Mouse (Mus musculus): Measurements from ENCODE around the gene Zic2.
"Not testable (repeated sequence)": the region's sequence is repeated elsewhere in the genome, so short reads cannot be mapped to it uniquely, and the experiment has no call there.

Gene Zic2

GRCm38 (mm10) chr14:122474891-122475556 is at the start of gene Zic2:
Gene Zic2 (plus strand): TSS chr14:122475435.
- DNase-seq (ENCODE audit: low spot score): no peak

DNA sequence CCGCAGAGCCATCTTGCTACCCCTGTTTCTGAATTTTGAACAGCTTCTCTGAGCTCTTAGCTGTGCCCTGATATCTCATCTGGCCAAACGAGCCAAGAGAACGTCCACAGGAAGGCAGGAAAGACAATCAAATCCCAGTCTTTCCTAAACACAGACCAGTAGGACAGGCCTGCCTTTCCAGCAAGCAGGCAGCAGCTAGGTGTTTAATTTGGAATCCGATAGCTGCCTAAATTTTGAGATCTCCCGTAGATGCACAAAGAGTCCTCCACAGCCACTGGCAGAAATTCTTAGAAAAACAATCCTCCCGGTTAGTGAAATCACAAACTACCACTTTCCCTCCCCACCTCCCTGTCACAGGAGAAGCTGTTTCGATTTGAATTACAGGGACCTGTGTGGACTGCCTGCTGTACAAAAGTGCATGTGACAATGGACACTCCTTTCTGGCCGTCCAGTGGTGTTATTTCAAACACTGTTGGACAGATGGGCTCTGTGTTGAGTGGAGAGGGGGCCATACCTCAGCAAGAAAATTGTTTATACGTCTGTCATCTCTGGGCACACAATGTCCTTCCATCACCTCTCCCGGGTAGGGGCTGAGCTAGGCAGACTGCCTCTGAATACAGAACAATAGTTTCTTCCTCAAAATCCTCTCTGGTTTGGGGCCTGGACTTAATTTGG is 48.6 kb upstream of the Zic2 start:
- no peak for DNase-seq (ENCODE audit: low spot score)

DNA sequence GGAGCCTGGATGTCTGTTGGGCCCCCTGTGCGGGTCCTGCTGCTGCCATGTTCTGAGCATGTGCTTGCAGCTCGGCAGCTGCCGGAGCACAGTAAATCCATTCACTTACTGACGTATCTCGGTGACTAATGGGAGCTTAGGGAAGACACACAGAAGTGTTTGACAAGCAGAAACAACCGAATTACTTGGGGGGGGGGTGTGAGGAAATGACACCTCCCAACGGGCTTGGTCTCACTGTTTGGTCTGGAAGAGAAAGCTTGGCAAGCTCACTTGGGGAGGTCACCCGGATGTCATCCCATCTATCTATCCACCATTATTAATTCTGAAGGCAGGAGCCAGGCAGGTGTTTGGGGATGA is 48.1 kb upstream of the Zic2 start:
- no peak for DNase-seq (ENCODE audit: low spot score)

DNA sequence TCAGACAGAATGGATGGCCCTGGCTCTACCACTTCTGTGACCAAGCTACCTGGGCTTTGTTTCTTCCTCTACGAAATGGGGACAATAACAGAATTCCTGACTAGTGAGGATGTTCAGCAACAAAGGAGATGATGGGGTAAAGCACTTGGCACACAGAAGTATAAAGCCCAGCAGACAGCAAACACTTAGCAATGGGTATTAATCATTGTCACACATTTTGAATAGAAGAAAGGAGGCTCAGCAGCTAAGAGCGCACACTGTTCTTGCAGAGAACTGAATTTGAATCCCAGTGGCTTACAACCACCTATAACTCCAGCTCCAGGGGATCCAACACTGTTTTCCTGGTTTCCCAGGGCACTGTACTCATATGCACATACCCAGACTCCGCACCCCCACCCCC is 47.6 kb upstream of the Zic2 start:
- no peak for DNase-seq (ENCODE audit: low spot score)

DNA sequence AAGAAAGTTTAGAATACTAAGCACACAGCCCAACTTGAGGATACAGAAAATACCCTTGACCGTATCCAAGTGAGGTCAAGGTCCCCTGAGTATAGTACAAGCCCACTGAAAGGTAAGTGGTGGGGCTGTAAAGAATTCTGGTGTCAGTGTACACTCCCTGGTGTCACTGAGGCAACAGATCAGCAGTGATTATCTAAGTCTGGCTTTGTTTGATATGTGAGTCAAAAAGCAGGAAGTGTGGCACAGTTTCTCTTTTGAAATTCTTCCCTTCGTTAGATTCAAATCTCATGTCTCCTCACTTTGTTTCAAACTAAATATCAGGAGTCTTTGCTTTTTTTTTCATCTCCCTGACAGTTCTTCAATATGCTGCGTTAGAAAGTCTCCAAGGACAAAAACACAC is 42.7 kb upstream of the Zic2 start:
- DNase-seq (ENCODE audit: low spot score): no peak

DNA sequence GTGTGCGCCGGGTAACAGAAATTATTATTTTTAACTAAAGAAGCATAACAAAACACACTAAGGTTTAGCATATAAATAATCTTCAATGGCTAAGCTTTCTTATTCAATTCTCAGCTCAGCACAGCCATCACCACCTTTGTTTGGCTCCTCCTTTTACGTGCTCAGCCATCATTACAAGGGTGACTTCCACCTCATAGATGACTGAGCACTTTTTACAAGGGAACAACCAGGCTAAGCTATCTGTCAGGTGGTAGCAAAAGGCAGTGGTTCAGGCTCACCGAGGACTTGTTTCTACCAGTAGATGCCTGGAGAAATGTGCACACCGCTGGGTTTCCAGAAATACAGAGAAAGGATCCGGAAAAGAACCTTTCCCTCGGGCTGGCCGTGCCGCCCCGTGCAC is 41.2 kb upstream of the Zic2 start:
- no peak for DNase-seq (ENCODE audit: low spot score)

GRCm38 (mm10) chr14:122436850-122437249 is 38.4 kb upstream of the Zic2 start:
- no peak for DNase-seq (ENCODE audit: low spot score)

DNA sequence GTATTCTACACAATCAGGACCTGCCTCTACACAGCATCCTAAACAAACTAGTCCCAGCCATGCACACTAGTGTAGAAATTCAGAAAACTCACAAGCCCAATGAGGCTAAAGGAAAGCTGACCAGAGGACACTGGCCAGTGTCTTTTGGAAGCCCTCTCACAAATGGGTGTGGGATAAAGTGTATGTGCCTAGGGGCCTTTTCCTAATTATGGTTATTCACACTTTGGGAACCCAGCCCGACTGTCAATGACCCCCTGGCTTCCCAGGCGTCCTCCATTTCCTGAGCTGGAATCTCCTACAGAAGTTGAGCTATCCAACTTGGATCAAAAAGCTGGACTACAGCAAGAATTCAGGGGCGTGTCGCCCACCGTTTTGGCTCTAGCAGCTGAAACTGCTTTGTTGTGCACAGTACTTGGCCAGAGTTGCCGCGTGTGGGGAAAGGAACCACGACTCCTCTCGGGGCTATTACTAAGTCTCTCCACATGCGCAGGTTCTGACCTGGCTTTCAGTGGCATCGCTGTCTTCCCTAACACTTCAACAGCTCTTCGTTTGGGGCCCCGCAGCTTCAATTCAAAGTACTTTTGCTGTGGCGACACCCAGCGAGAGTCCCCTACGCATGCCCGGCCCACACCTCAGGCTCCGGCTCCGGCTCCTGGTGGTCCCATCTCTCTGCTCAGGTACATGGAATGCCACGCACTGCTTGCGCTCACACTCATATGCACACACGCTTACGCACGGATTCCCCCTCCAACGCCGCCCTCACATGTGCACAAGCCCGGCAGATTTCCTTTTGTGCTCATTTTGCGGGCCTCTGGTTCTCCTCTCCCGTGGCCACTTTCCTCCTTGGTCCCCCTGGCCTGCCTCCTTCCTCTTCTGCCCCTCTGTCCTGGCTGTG is 25.4 kb upstream of the Zic2 start:
- no peak for DNase-seq (ENCODE audit: low spot score)

DNA sequence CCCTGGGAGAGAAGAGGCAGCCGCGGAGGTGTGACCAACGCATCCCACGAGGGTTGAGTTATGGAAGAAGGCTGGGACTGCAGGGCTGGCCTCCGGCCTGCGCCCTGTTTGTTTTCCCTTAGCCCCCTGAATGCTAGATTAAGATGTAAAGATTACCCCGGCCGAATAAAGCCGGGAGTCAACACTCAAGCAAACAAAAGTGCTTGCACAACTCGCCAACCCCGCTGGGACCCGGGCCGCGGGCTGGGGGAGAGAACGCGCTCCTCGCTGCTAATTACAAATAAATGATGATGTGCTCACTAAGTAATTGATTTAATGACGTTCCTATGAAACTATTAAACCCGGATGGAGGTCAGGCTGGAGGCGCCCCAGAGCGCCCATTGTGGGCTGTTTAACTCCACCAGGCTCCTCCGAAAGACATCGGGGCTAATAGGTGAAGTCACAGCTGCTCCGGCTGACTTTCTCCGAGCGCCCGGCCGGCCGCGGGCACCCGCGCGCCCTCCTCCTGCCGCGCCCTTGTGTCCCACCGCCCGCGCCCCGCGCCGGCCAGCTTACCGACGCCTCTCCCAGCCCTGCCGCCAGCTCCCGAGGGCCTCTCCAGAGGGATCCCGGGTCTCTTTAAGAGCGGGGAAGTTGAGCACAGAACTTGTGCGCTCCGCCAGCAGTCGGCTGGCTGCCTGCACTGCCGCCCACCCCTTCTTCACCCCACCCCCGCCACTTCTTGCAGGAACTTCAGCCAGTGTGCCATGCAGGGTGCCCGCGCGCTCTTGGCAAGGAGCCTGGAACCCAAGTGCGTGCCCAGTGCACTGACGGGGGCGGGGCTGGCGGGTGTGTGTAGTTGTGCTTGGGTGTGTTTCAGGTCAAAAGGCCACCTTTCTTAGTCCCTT is 24.5 kb upstream of the Zic2 start, which contains the start of gene Gm5089:
Gm5089 (minus strand) TSS at position 620 of the 887 bp plus-strand sequence.
- DNase-seq (ENCODE audit: low spot score): no peak

- no peak for DNase-seq (ENCODE audit: low spot score)
These were observed 23.6 kb upstream of the Zic2 start for GRCm38 (mm10) chr14:122451551-122452145.

DNA sequence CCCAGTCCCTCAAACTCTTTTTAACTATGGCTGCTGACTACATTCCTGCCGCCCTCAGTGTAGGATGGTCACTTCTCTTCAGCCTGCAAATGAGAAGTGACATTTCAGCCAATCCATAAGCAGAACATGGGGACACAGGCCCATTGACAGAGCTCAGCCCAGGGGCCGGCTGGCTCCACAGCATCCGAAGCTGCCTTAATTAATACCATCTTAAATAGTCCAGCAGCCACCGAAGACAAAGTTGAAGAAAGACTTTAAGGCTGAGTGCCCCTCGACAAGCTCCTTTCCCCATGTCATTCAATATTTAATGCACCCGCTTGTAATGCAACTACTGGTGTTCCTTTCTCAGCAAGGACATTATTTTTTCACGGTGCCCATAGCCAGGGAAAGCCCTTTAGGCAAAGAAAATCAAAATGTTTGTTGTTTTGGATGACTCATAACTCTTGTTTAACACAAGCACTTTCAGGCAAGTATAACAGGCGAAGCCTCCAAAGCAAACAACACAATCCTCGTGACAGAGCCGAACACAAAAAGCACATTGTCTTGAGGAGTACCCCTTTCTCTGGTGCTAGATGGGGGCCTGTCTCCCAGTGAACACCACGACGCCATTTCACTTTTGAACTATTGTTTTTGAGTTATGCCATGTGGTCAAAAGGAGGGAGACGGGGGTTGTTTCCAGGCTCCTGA is 22.4 kb upstream of the Zic2 start:
- DNase-seq (ENCODE audit: low spot score): no peak

DNA sequence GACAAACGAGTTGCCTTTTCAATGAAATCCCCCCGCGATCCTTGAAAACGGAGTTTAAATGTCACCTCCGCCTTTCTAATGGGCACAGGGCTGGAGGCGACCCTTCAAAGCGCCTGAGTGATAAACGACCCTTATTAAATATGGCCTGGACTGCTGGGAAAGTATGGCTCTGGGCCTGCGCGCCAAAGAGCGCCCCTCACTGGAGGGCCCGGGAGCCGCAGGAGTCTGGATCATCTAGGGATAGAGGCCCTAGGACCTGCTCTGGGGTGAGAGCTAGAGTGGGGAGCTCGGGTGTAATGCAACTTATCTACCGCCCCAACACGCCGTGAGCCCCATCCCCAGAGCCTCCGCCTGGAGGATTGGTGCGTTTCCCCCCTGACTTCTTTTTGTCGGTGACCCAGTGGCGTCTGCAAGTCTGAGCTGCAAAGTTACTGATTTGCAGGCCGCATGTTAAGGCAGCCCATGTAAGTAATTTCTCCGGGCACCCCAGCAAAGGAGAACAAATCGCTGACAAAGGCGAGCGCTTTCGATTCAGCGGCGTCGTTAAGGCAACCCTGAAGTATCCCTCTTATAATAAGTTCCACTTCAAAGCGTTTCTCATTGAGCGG is 21.7 kb upstream of the Zic2 start:
- no peak for DNase-seq (ENCODE audit: low spot score)

DNA sequence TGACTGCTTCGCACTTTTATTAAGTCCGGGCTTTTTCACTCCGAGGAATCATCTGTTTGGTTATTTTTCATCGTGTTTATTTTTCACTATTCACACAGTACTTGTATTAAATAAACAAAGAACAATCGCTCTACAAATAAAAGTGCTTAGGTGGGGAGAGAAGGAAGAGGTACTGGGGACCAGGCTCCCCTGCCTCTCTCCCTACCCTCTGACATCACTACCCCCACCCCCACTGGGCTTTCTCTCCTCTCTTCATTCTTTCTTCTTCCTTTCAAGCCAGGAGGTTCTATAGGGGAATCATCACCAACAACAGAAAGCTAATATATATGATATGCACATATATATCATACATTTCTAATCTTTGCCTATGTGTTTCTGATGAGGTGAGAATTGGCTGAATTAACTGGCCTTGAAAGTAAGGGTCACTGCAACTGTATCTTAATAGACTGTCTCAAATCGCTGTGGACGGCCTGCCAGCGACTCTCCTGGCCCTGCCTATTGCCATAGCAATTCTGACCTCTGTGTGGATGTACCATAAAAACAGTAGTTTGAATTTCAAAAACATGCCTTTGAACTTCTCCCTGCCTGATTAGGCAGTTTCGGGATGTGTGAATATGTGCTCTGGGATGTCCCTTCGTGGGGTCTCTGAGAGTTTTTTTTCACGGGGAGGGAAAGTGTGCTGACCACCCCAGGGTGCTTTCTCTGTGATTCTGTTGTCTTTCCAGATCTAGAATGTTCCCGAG is 21.1 kb upstream of the Zic2 start:
- no peak for DNase-seq (ENCODE audit: low spot score)

GRCm38 (mm10) chr14:122454901-122455561 is 20.2 kb upstream of the Zic2 start:
- DNase-seq (ENCODE audit: low spot score): no peak

DNA sequence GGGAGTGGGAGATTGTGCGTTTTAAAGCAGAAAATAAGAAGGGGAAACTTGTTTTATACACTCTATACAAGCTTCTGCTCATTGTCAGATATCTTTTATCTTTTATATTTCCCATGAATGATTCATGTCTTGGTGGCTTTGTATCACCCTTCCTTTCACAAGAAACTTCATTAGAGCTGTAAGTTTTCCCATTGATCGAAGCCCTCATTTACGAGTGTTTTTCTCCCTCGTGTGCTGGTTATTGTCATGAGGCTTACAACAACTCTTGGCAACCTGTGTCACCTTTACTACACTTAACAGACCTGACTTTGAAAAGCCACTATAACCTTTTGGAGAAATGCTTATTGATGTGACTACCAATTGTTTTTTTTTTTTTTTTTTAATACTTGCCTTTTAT is 19.7 kb upstream of the Zic2 start:
- DNase-seq (ENCODE audit: low spot score): no peak

- not testable (repeated sequence) for DNase-seq (ENCODE audit: low spot score)
These were observed 15.9 kb upstream of the Zic2 start for GRCm38 (mm10) chr14:122459332-122459731.

DNA sequence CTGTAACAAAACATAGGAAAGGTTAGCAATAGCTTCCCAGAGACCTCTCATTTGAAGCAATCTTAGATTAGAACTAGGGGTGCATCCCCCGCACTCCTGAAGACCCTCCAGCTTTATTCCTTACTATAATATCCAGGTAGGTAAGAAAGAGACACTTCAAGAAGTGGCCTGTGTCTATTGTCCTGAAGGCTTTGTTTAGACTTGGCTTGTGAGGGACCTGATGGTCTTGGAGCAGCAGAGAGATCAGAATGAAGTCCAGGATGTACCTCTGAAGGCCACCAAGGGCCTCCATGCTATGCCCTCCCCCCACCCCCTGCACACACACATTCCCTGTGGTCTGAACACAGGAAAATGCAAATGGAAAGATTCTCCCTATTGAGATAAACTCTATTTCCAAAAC is 15.5 kb upstream of the Zic2 start:
- DNase-seq (ENCODE audit: low spot score): no peak

DNA sequence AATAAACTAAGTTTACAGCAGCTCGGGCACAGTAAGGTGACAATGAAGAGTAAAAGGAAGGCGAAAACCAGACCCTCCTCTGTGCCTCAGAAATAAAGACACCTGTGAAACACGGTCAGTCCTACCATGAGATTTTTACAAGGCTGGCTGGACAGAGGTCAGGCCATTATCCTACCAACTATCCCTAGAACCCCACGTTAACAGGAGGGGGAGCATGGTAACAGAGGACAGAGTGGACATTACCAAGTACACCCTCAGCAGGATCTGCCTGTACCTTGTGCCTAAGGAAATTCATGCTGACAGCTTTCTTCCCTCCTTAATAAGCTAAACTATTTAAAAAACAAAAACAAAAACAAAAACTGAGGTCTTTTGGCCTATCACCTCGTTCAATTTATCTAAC is 15.0 kb upstream of the Zic2 start:
- no peak for DNase-seq (ENCODE audit: low spot score)

GRCm38 (mm10) chr14:122461500-122461899 is 13.7 kb upstream of the Zic2 start:
- DNase-seq (ENCODE audit: low spot score): no peak
